Mouse (Mus musculus) liver, embryonic 16.5 days (tissue): ENCODE measurements around the gene Gm45623. TPM values are rescaled to one million over a fixed set of nuclear protein-coding genes. Genes with fewer than 3 reads are reported as not detected.

Experiments used
- ATAC-seq: fragments of 200-750 bp; cut with Nextera tagmentation; 2 replicates; pipeline ENCODE4 v1.8.0; 2017; ENCODE audit warnings: low read depth, mild to moderate bottlenecking, moderate number of reproducible peaks, moderate library complexity
- H3K27ac ChIP-seq: fragments of 300-500 bp; sonication (generic); 2 replicates; pipeline ENCODE4 v1.5.1; 2014; ENCODE audit warnings: mild to moderate bottlenecking, low read length
- H3K27me3 ChIP-seq: fragments of 300-500 bp; sonication (generic); 2 replicates; pipeline ENCODE4 v1.6.1; 2014; ENCODE audit warnings: low read depth, low read length, mixed read lengths; ENCODE audit not compliant: control insufficient read depth, insufficient read depth
- H3K36me3 ChIP-seq: fragments of 300-500 bp; sonication (generic); 2 replicates; pipeline ENCODE4 v1.6.1; 2014; ENCODE audit warnings: mild to moderate bottlenecking; ENCODE audit not compliant: control insufficient read depth, insufficient read depth
- H3K4me1 ChIP-seq: fragments of 300-500 bp; sonication (generic); 2 replicates; pipeline ENCODE4 v1.6.1; 2014; ENCODE audit warnings: low read depth, low read length, mixed read lengths; ENCODE audit not compliant: control insufficient read depth
- H3K4me2 ChIP-seq: fragments of 300-500 bp; sonication (generic); 2 replicates; pipeline ENCODE4 v1.6.1; 2014; ENCODE audit warnings: low read depth, low read length, mixed read lengths
- H3K4me3 ChIP-seq: fragments of 300-500 bp; sonication (generic); 2 replicates; pipeline ENCODE4 v1.5.1; 2014; ENCODE audit warnings: low read depth, mild to moderate bottlenecking, low read length
- H3K9ac ChIP-seq: fragments of 300-500 bp; sonication (generic); 2 replicates; pipeline ENCODE4 v1.6.1; 2014; ENCODE audit warnings: low read depth, low read length
- H3K9me3 ChIP-seq: fragments of 300-500 bp; sonication (generic); replicated peaks from 2 replicates; pipeline ENCODE4 v1.6.1; 2016; ENCODE audit warnings: low read length; ENCODE audit not compliant: control insufficient read depth
- WGBS: fragments of 180-500 bp; shearing (Covaris S2); extraction: QIAGEN DNeasy Blood & Tissue Kit; methylation state at CpG from one replicate; pipeline ENCODE4 v1.1.7; 2014; ENCODE audit not compliant: insufficient replicate concordance; 5-methylcytosine and 5-hydroxymethylcytosine counted together
- polyA plus RNA-seq: library from polyadenylated mRNA; unstranded; fragments of >200 nt; fragmentation: Nextera tagmentation; extraction: Ambion mirVana; gene quantifications from 2 replicates; pipeline ENCODE4 v1.2.1, GENCODE M21; 2015

The Gm45623 gene
- polyA plus RNA-seq, 1 experiment from 2014 or later: not detected

GRCm38 (mm10) chr13:56758492-56758891 is 4.9 kb upstream of the Gm45623 start:
- H3K4me1 ChIP-seq: no peaks in the 10 kb centered on the region
- no peaks in the 10 kb centered on the region for H3K9me3 ChIP-seq
- H3K9ac ChIP-seq: no peak overlapping the region
- H3K4me2 ChIP-seq: no peak overlapping the region
- no peak overlapping the region for H3K4me3 ChIP-seq
- 17% methylated on average over 6 of the region's 6 CpGs for WGBS
- no peaks in the 10 kb centered on the region for H3K36me3 ChIP-seq
- ATAC-seq: peak; percentile 30; the same call in 1 of the 2 replicates
- H3K27ac ChIP-seq: no peak overlapping the region
- H3K27me3 ChIP-seq: peaks cover 13% of the 10 kb centered on the region

GRCm38 (mm10) chr13:56757201-56757600 is 3.6 kb upstream of the Gm45623 start:
- Histone ChIP-seq H3K4me2 (no peak overlapping the region), H3K27me3 (peaks cover 26% of the 10 kb centered on the region), H3K36me3 (no peaks in the 10 kb centered on the region), H3K4me1 (peaks cover 7% of the 10 kb centered on the region), H3K9ac (no peak overlapping the region), H3K27ac (no peak overlapping the region), H3K4me3 (no peak overlapping the region), H3K9me3 (no peaks in the 10 kb centered on the region)
- WGBS: 47% methylated on average over 12 of the region's 12 CpGs
- no peak for ATAC-seq

GRCm38 (mm10) chr13:56755871-56756270 is 2.2 kb upstream of the Gm45623 start:
- H3K36me3 ChIP-seq: no peaks in the 10 kb centered on the region
- peaks cover 40% of the 10 kb centered on the region for H3K27me3 ChIP-seq
- peak; percentile 73 for ATAC-seq
- H3K4me3 ChIP-seq: no peak overlapping the region
- H3K9ac ChIP-seq: no peak overlapping the region
- WGBS: 53% methylated on average over 6 of the region's 6 CpGs
- no peaks in the 10 kb centered on the region for H3K9me3 ChIP-seq
- no peak overlapping the region for H3K4me2 ChIP-seq
- H3K27ac ChIP-seq: no peak overlapping the region
- H3K4me1 ChIP-seq: peaks cover 7% of the 10 kb centered on the region

- no peak for ATAC-seq
- Histone ChIP-seq H3K36me3 (no peaks in the 10 kb centered on the region), H3K9me3 (no peaks in the 10 kb centered on the region), H3K9ac (no peak overlapping the region), H3K4me3 (peak overlapping the region; percentile 36), H3K27ac (no peak overlapping the region), H3K4me1 (peaks cover 7% of the 10 kb centered on the region), H3K4me2 (peak overlapping the region; percentile 53), H3K27me3 (peaks cover 42% of the 10 kb centered on the region)
- 3% methylated on average over 41 of the region's 41 CpGs for WGBS
Measured at GRCm38 (mm10) chr13:56752474-56753191, 994 bp downstream of the Gm45623 start.

- Histone ChIP-seq H3K27ac (no peak overlapping the region), H3K4me3 (no peak overlapping the region), H3K9me3 (no peaks in the 10 kb centered on the region), H3K27me3 (peaks cover 42% of the 10 kb centered on the region), H3K4me1 (peaks cover 7% of the 10 kb centered on the region), H3K36me3 (no peaks in the 10 kb centered on the region), H3K9ac (no peak overlapping the region), H3K4me2 (no peak overlapping the region)
- ATAC-seq: no peak
- 31% methylated on average over 5 of the region's 5 CpGs for WGBS
Measured at GRCm38 (mm10) chr13:56751774-56752173, 1.9 kb downstream of the Gm45623 start.

- WGBS: 66% methylated on average over 7 of the region's 7 CpGs
- H3K27me3 ChIP-seq: peaks cover 37% of the 10 kb centered on the region
- no peak for ATAC-seq
- no peak overlapping the region for H3K27ac ChIP-seq
- no peak overlapping the region for H3K9ac ChIP-seq
- no peaks in the 10 kb centered on the region for H3K36me3 ChIP-seq
- H3K9me3 ChIP-seq: no peaks in the 10 kb centered on the region
- peaks cover 7% of the 10 kb centered on the region for H3K4me1 ChIP-seq
- no peak overlapping the region for H3K4me3 ChIP-seq
- H3K4me2 ChIP-seq: no peak overlapping the region
Measured at GRCm38 (mm10) chr13:56749377-56749776, 4.2 kb downstream of the Gm45623 start.

GRCm38 (mm10) chr13:56747554-56747953 is 6.1 kb downstream of the Gm45623 start:
- Histone ChIP-seq H3K4me1 (no peaks in the 10 kb centered on the region), H3K9ac (no peak overlapping the region), H3K4me2 (no peak overlapping the region; the same call in 1 of the 2 replicates), H3K27me3 (peaks cover 19% of the 10 kb centered on the region), H3K9me3 (no peaks in the 10 kb centered on the region), H3K27ac (no peak overlapping the region), H3K4me3 (no peak overlapping the region), H3K36me3 (peaks cover 2% of the 10 kb centered on the region; the same call in 1 of the 2 replicates)
- 31% methylated on average over 8 of the region's 8 CpGs for WGBS
- ATAC-seq: peak; percentile 35; the same call in 1 of the 2 replicates

- H3K9me3 ChIP-seq: no peaks in the 10 kb centered on the region
- no peak overlapping the region for H3K9ac ChIP-seq
- ATAC-seq: no peak
- H3K27me3 ChIP-seq: peaks cover 13% of the 10 kb centered on the region
- WGBS: 54% methylated on average over 10 of the region's 10 CpGs
- no peaks in the 10 kb centered on the region for H3K4me1 ChIP-seq
- peaks cover 2% of the 10 kb centered on the region; the same call in 1 of the 2 replicates for H3K36me3 ChIP-seq
- no peak overlapping the region for H3K4me2 ChIP-seq
- H3K27ac ChIP-seq: no peak overlapping the region
- no peak overlapping the region for H3K4me3 ChIP-seq
Measured at GRCm38 (mm10) chr13:56746739-56747532, 6.7 kb downstream of the Gm45623 start.
